8 mouse cellular contexts compared by ENCODE assay signal in the genomic region with DNA sequence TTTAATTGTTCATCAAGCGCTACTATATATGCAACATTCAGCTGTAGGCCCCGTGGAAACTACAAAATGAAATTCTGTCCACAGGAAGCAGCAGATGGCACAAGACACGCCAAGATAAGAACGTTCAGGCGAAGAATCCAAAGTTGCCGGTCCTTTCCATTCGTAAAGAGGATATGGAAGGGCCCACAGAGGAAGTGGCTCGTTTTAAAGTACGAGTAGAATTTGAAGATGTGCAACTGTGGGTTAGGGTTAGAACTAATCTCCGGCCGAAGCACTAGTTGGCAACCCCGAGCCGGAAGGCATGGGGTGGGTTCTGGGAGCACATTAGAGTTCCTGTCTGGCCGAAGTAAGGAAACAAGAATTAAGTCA. TPM values are rescaled to one million over a fixed set of nuclear protein-coding genes. Genes with fewer than 3 reads are reported as not detected.
A peak's percentile ranks its signal among the peaks of the same experiment; 100 is the strongest.
DNase-seq lines count a peak whose midpoint lies in the region; TF ChIP-seq lines count a peak whose summit lies in the region.

No protein-coding gene starts in this region.

- DNase-seq in layer of hippocampus, adult 2 months (ENCODE audit: low spot score in 2 of 2) = no peak
- DNase-seq in layer of hippocampus, adult 8-10 months (ENCODE audit: low spot score in 2 of 2) = no peak
- DNase-seq in brain, adult 2 months (ENCODE audit: low read depth, low spot score) = peak; percentile 50
- no peak for DNase-seq in hindbrain, embryonic 10.5 days (ENCODE audit: low spot score)
- no peak for DNase-seq in layer of hippocampus, adult 11-12 months (ENCODE audit: low spot score)
- DNase-seq in adrenal gland, postnatal 4 days (ENCODE audit: low spot score in 2 of 2) = no peak
- DNase-seq in left cerebral cortex, adult 11 months (ENCODE audit: low spot score) = no peak

- no peak for TF ChIP-seq CTCF in layer of hippocampus, adult 2 months (conservative IDR thresholded peaks at IDR 0.05)

- H3K4me3 ChIP-seq in layer of hippocampus, adult 2 months = peak overlapping the region; percentile 87
- peak overlapping the region; percentile 91 for H3K4me3 ChIP-seq in hindbrain, embryonic 10.5 days
- peak overlapping the region; percentile 98 for H3K4me3 ChIP-seq in megakaryocyte, embryonic 14.5 days (replicated peaks)

- no peaks in the 10 kb centered on the region for H3K27me3 ChIP-seq in hindbrain, embryonic 10.5 days (ENCODE audit: insufficient read depth, poor library complexity, severe bottlenecking)
- no peaks in the 10 kb centered on the region for H3K27me3 ChIP-seq in megakaryocyte, embryonic 14.5 days (replicated peaks)

- peaks cover 15% of the 10 kb centered on the region for H3K4me1 ChIP-seq in hindbrain, embryonic 10.5 days (replicated peaks)
- H3K4me1 ChIP-seq in megakaryocyte, embryonic 14.5 days = peaks cover 40% of the 10 kb centered on the region

- H3K27ac ChIP-seq in layer of hippocampus, adult 2 months = peak overlapping the region; percentile 95
- H3K27ac ChIP-seq in hindbrain, embryonic 10.5 days = peak overlapping the region; percentile 98

- 2% methylated on average over 14 of the region's 14 CpGs for WGBS in hindbrain, embryonic 10.5 days

- H3K36me3 ChIP-seq in hindbrain, embryonic 10.5 days = peaks cover 38% of the 10 kb centered on the region
- H3K36me3 ChIP-seq in megakaryocyte, embryonic 14.5 days (replicated peaks; ENCODE audit: low read length) = peaks cover 33% of the 10 kb centered on the region

- peaks cover 3% of the 10 kb centered on the region; the same call in 1 of the 2 replicates for H3K9me3 ChIP-seq in hindbrain, embryonic 10.5 days
- H3K9me3 ChIP-seq in megakaryocyte, embryonic 14.5 days = 0 out of 2 replicates have a peak, but pooled peaks cover 6% of the 10 kb centered on the region

RNA-seq across cellular contexts. Expression of a gene that starts 0.5 kb away (rescaled TPM):
- total RNA-seq in layer of hippocampus, adult 2 months (2021) = 10 to 100 TPM; 79.7 to 87.4 TPM
- total RNA-seq in layer of hippocampus, adult 8-10 months (2022) = 10 to 100 TPM; 76.3 to 89.4 (median 85.9) TPM
- polyA plus RNA-seq in hindbrain, embryonic 10.5 days (2016; fragmentation: Nextera tagmentation; extraction: Ambion mirVana) = 22.8 and 23.8 TPM in 2 replicates
- 49.7 and 71.3 TPM in 2 replicates for polyA plus RNA-seq in megakaryocyte, embryonic 14.5 days (2012; ENCODE audit: insufficient read depth, low replicate concordance)
- 10 to 100 TPM; 76.4 to 85.9 TPM for total RNA-seq in adrenal gland, postnatal 4 days (2021)

RNA-seq across cellular contexts. Expression of a gene that starts 15.1 kb away (rescaled TPM):
- total RNA-seq in layer of hippocampus, adult 2 months (2021) = 1 to 10 TPM; 6.4 to 6.9 TPM
- total RNA-seq in layer of hippocampus, adult 8-10 months (2022) = 1 to 10 TPM; 6.3 to 8.7 (median 7.3) TPM
- polyA plus RNA-seq in hindbrain, embryonic 10.5 days (2016; fragmentation: Nextera tagmentation; extraction: Ambion mirVana) = 3.7 and 5.8 TPM in 2 replicates
- 1.2 TPM in 1 of 2 replicates, not detected in the other for polyA plus RNA-seq in megakaryocyte, embryonic 14.5 days (2012; ENCODE audit: insufficient read depth, low replicate concordance)
- total RNA-seq in adrenal gland, postnatal 4 days (2021) = 1 to 10 TPM; 1.1 to 1.9 TPM

RNA-seq across cellular contexts. Expression of a gene that starts 31.5 kb away (rescaled TPM):
- total RNA-seq in layer of hippocampus, adult 2 months (2021) = 100 to 1,000 TPM; 207 to 212 TPM
- total RNA-seq in layer of hippocampus, adult 8-10 months (2022) = 100 to 1,000 TPM; 163 to 193 (median 176) TPM
- polyA plus RNA-seq in hindbrain, embryonic 10.5 days (2016; fragmentation: Nextera tagmentation; extraction: Ambion mirVana) = 38.8 and 58.6 TPM in 2 replicates
- 0.46 TPM in 1 of 2 replicates, not detected in the other for polyA plus RNA-seq in megakaryocyte, embryonic 14.5 days (2012; ENCODE audit: insufficient read depth, low replicate concordance)
- total RNA-seq in adrenal gland, postnatal 4 days (2021) = 10 to 100 TPM; 28.6 to 34.5 TPM

RNA-seq across cellular contexts. Expression of a gene that starts 45.8 kb away (rescaled TPM):
- 1 to 10 TPM; 6.7 to 9.5 TPM for total RNA-seq in layer of hippocampus, adult 2 months (2021)
- 10 to 100 TPM in 1 of 4 experiments, 1 to 10 TPM in 3; 7.4 to 10.4 (median 8.4) TPM for total RNA-seq in layer of hippocampus, adult 8-10 months (2022)
- polyA plus RNA-seq in hindbrain, embryonic 10.5 days (2016; fragmentation: Nextera tagmentation; extraction: Ambion mirVana) = 1.7 and 3.1 TPM in 2 replicates
- not detected in 2 replicates for polyA plus RNA-seq in megakaryocyte, embryonic 14.5 days (2012; ENCODE audit: insufficient read depth, low replicate concordance)
- under 1 TPM; 0.48 to 0.87 TPM for total RNA-seq in adrenal gland, postnatal 4 days (2021)

RNA-seq across cellular contexts. Expression of a gene that starts 52.3 kb away (rescaled TPM):
- total RNA-seq in layer of hippocampus, adult 2 months (2021) = 10 to 100 TPM; 49.6 to 52.4 TPM
- 10 to 100 TPM; 47.3 to 58.6 (median 52.2) TPM for total RNA-seq in layer of hippocampus, adult 8-10 months (2022)
- polyA plus RNA-seq in hindbrain, embryonic 10.5 days (2016; fragmentation: Nextera tagmentation; extraction: Ambion mirVana) = 11.6 and 12.0 TPM in 2 replicates
- 2.1 and 9.3 TPM in 2 replicates for polyA plus RNA-seq in megakaryocyte, embryonic 14.5 days (2012; ENCODE audit: insufficient read depth, low replicate concordance)
- total RNA-seq in adrenal gland, postnatal 4 days (2021) = 10 to 100 TPM; 78.0 to 83.3 TPM

Comparison
In these comparisons a context has a peak if more than half of its experiments do, and no peak if none do; other contexts are left out.
1. RNA of a gene that starts 31.5 kb away (total RNA-seq): 207 to 212 TPM in layer of hippocampus, adult 2 months and 163 to 193 TPM in layer of hippocampus, adult 8-10 months; 28.6 to 34.5 TPM in adrenal gland, postnatal 4 days; every median in the first group is over 4 times any median in the second.
2. Peak in every context shown above with its lines, with median percentiles within 50 percentile points of each other: H3K4me3 ChIP-seq.